Mouse (Mus musculus) cerebellum, postnatal 4 days (tissue): ENCODE data around the gene Vps52.
"Not testable (repeated sequence)": the region's sequence is repeated elsewhere in the genome, so short reads cannot be mapped to it uniquely, and the experiment has no call there.

Source experiments
- DNase-seq, 2 experiments: peaks; one replicate each; pipeline ENCODE4 v3.0.0; 2022; ENCODE audit warnings: low spot score in 2 of 2, mixed read lengths in 1 of 2

Gene Vps52

GRCm38 (mm10) chr17:33965846-33966550 is 10.4 kb downstream of the Vps52 start:
- no peak for DNase-seq

GRCm38 (mm10) chr17:33968489-33968888 is 12.9 kb downstream of the Vps52 start:
- DNase-seq = peak in 1 of 2 experiments; percentile 80

- no peak for DNase-seq
Measured at GRCm38 (mm10) chr17:33968927-33969326, 13.3 kb downstream of the Vps52 start.

GRCm38 (mm10) chr17:33969394-33969793 is 13.8 kb downstream of the Vps52 start:
- no peak for DNase-seq

- no peak for DNase-seq
Measured at GRCm38 (mm10) chr17:33972691-33973090, 17.1 kb downstream of the Vps52 start.

GRCm38 (mm10) chr17:33973572-33973971 is 18.0 kb downstream of the Vps52 start:
- no peak for DNase-seq

- no peak for DNase-seq
Measured at GRCm38 (mm10) chr17:33977861-33978557, 22.4 kb downstream of the Vps52 start.

- no peak for DNase-seq
Measured at GRCm38 (mm10) chr17:33978631-33979031, 23.0 kb downstream of the Vps52 start.

- no peak for DNase-seq
Measured at GRCm38 (mm10) chr17:33979512-33980050, 24.0 kb downstream of the Vps52 start.

- DNase-seq = no peak
Measured at GRCm38 (mm10) chr17:33980181-33981035, 24.8 kb downstream of the Vps52 start.

- peak; percentile 66 to 81 for DNase-seq
Measured at GRCm38 (mm10) chr17:33981192-33981909, 25.7 kb downstream of the Vps52 start.

GRCm38 (mm10) chr17:33982136-33982535 is 26.5 kb downstream of the Vps52 start:
- peak in 1 of 2 experiments; percentile 68 for DNase-seq

- DNase-seq = peak in 1 of 2 experiments; percentile 58
Measured at GRCm38 (mm10) chr17:33991788-33992664, 36.4 kb downstream of the Vps52 start.

- DNase-seq = no peak
Measured at GRCm38 (mm10) chr17:33994959-33995358, 39.3 kb downstream of the Vps52 start.

GRCm38 (mm10) chr17:33995651-33996050 is 40.0 kb downstream of the Vps52 start:
- DNase-seq = no peak

GRCm38 (mm10) chr17:33997025-33997424 is 41.4 kb downstream of the Vps52 start:
- not testable (repeated sequence) for DNase-seq

GRCm38 (mm10) chr17:33998697-33999096 is 43.1 kb downstream of the Vps52 start:
- DNase-seq = not testable (repeated sequence)

GRCm38 (mm10) chr17:33999341-34000149 is 43.9 kb downstream of the Vps52 start:
- DNase-seq = no peak

- DNase-seq = peak; percentile 45 to 54
Measured at GRCm38 (mm10) chr17:34000150-34000537, 44.5 kb downstream of the Vps52 start, which contains the start of gene H2-K1. Gene H2-K1 (minus strand): TSS chr17:34000347.
